Mouse (Mus musculus): ENCODE data around the gene Tesc.

DNA sequence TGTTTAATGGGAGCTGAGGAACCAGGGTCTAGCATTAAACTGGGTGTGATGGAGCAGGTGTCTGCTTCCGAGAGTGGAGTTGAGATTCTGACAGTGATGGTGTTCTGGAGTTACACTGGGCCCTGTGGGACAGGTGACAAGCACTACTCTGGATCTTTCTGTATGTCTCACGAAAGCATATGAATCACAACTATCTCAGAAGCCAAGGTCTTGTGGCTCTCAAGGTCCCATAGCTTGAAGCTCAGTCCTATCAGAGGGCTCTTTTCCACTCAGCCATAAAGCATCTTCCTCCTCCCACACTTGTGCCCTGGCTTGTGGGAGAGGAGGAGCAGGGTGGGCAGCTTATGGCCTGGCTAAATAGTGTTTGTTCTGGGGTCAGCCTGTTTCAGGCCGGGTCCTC lies 36.6 kb upstream of the Tesc start:
- TF ChIP-seq GATA1 (IDR thresholded peaks at IDR 0.05; ENCODE audit: low read length) (no peak), TAL1 (IDR thresholded peaks at IDR 0.05; ENCODE audit: low read length) (no peak)

Data from erythroblast, embryonic 14.5 days (primary cell).